Mouse (Mus musculus) limb, embryonic 10.5 days (tissue): ENCODE results near the gene Ccdc141. TPM values are rescaled to one million over a fixed set of nuclear protein-coding genes. Genes with fewer than 3 reads are reported as not detected.

Experiments used
- DNase-seq: peaks from one replicate; pipeline ENCODE4 v3.0.0-alpha.2; 2017; ENCODE audit warnings: low spot score
- H3K27ac ChIP-seq: fragments of 300-500 bp; sonication (generic); 2 replicates; pipeline ENCODE4 v1.5.1; 2016; ENCODE audit warnings: mild to moderate bottlenecking
- H3K27me3 ChIP-seq: fragments of 300-500 bp; sonication (generic); 2 replicates; pipeline ENCODE4 v1.6.1; 2016; ENCODE audit warnings: low read depth, mild to moderate bottlenecking; ENCODE audit not compliant: poor library complexity, severe bottlenecking
- H3K36me3 ChIP-seq: fragments of 300-500 bp; sonication (generic); 2 replicates; pipeline ENCODE4 v1.6.1; 2016; ENCODE audit warnings: mild to moderate bottlenecking, moderate library complexity
- H3K4me1 ChIP-seq: fragments of 300-500 bp; sonication (generic); 2 replicates; pipeline ENCODE4 v1.6.1; 2016
- H3K4me3 ChIP-seq: fragments of 300-500 bp; sonication (generic); 2 replicates; pipeline ENCODE4 v1.5.1; 2016; ENCODE audit warnings: mild to moderate bottlenecking, moderate library complexity
- H3K9me3 ChIP-seq: fragments of 300-500 bp; sonication (generic); replicated peaks from 2 replicates; pipeline ENCODE4 v1.6.1; 2016; ENCODE audit warnings: mild to moderate bottlenecking
- WGBS: fragments of 180-500 bp; shearing (Covaris S2); methylation state at CpG from one replicate; pipeline ENCODE4 v1.1.7; 2016; 5-methylcytosine and 5-hydroxymethylcytosine counted together
- polyA plus RNA-seq: library from polyadenylated mRNA; unstranded; fragments of >200 nt; fragmentation: Nextera tagmentation; extraction: Ambion mirVana; gene quantifications from 2 replicates; pipeline ENCODE4 v1.2.1, GENCODE M21; 2016

Ccdc141 gene
- polyA plus RNA-seq, 1 experiment from 2014 or later = 4.4 TPM

- H3K9me3 ChIP-seq = no peaks in the 10 kb centered on the region
- H3K4me3 ChIP-seq = no peak overlapping the region
- H3K27ac ChIP-seq = no peak overlapping the region
- no peaks in the 10 kb centered on the region for H3K36me3 ChIP-seq
- no peak for DNase-seq
- no peaks in the 10 kb centered on the region for H3K27me3 ChIP-seq
- 70% methylated on average over 5 of the region's 5 CpGs for WGBS
- no peaks in the 10 kb centered on the region for H3K4me1 ChIP-seq
Measured at GRCm38 (mm10) chr2:77011981-77012380, 158.5 kb downstream of the Ccdc141 start.

- Histone ChIP-seq H3K4me1 (no peaks in the 10 kb centered on the region), H3K9me3 (no peaks in the 10 kb centered on the region), H3K27ac (no peak overlapping the region), H3K36me3 (no peaks in the 10 kb centered on the region), H3K27me3 (no peaks in the 10 kb centered on the region), H3K4me3 (no peak overlapping the region)
- no peak for DNase-seq
- WGBS = 86% methylated on average over 7 of the region's 7 CpGs
Measured at GRCm38 (mm10) chr2:77007015-77007414, 163.4 kb downstream of the Ccdc141 start.

DNA sequence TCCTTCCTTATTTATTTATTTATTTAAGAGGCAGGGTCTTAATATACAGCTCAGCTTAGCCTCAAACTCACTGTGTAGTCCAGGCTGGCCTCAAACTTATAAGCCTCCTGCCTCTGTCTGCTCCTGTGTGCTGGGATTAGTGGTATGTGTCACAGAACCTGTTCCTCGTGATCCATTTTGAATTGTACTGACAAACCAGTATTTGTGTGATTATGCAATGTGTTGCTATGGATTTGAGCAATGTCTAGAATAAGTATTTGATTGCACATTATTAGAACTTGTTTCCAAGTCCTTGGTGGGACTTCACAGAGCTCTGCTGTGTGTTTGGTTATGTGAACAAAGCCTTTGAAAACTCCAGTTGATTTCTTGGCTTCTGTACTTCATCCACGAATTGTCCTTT is 167.3 kb downstream of the Ccdc141 start:
- Histone ChIP-seq H3K36me3 (no peaks in the 10 kb centered on the region), H3K27ac (no peak overlapping the region), H3K4me1 (no peaks in the 10 kb centered on the region), H3K4me3 (no peak overlapping the region), H3K27me3 (no peaks in the 10 kb centered on the region), H3K9me3 (no peaks in the 10 kb centered on the region)
- DNase-seq = no peak
- WGBS = 83% methylated on average over 2 of the region's 2 CpGs

GRCm38 (mm10) chr2:76998351-76998750 is 172.1 kb downstream of the Ccdc141 start:
- Histone ChIP-seq H3K36me3 (no peaks in the 10 kb centered on the region), H3K4me3 (no peak overlapping the region), H3K9me3 (no peaks in the 10 kb centered on the region), H3K27me3 (no peaks in the 10 kb centered on the region), H3K4me1 (no peaks in the 10 kb centered on the region), H3K27ac (no peak overlapping the region)
- 79% methylated on average over 5 of the region's 5 CpGs for WGBS
- no peak for DNase-seq

GRCm38 (mm10) chr2:76992493-76993201 is 177.8 kb downstream of the Ccdc141 start:
- 64% methylated on average over 5 of the region's 5 CpGs for WGBS
- H3K4me3 ChIP-seq = no peak overlapping the region
- H3K4me1 ChIP-seq = no peaks in the 10 kb centered on the region
- no peak overlapping the region for H3K27ac ChIP-seq
- no peaks in the 10 kb centered on the region for H3K36me3 ChIP-seq
- no peaks in the 10 kb centered on the region for H3K27me3 ChIP-seq
- no peak for DNase-seq
- H3K9me3 ChIP-seq = no peaks in the 10 kb centered on the region

- Histone ChIP-seq H3K4me3 (no peak overlapping the region), H3K9me3 (no peaks in the 10 kb centered on the region), H3K27me3 (no peaks in the 10 kb centered on the region), H3K4me1 (no peaks in the 10 kb centered on the region), H3K27ac (no peak overlapping the region), H3K36me3 (no peaks in the 10 kb centered on the region)
- DNase-seq = no peak
- WGBS = 91% methylated on average over 4 of the region's 4 CpGs
Measured at GRCm38 (mm10) chr2:76987317-76987716, 183.1 kb downstream of the Ccdc141 start.

DNA sequence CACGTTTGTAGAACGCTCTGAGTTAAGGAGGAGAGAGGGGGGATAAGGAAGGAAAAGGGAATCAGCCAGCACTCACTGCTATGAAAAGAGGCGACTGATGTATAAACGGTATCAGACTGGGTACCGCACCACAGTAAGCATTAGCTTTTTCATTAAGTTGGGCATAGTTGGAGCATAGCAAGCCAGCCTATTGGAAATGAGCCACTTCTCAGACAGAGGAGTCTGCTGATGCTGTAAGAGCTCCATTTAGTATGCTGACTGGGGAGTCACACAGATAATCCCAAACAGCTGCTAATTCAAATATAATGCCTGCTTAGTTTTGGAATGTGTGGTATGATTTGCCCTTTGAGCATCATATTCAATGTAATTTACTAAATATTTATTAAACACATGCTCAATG is 186.1 kb downstream of the Ccdc141 start:
- H3K27me3 ChIP-seq = no peaks in the 10 kb centered on the region
- WGBS = 92% methylated on average over 5 of the region's 5 CpGs
- no peak overlapping the region for H3K27ac ChIP-seq
- H3K9me3 ChIP-seq = no peaks in the 10 kb centered on the region
- no peak for DNase-seq
- no peaks in the 10 kb centered on the region for H3K4me1 ChIP-seq
- no peak overlapping the region for H3K4me3 ChIP-seq
- no peaks in the 10 kb centered on the region for H3K36me3 ChIP-seq

GRCm38 (mm10) chr2:76983601-76984000 is 186.8 kb downstream of the Ccdc141 start:
- Histone ChIP-seq H3K27ac (no peak overlapping the region), H3K36me3 (no peaks in the 10 kb centered on the region), H3K9me3 (no peaks in the 10 kb centered on the region), H3K27me3 (no peaks in the 10 kb centered on the region), H3K4me3 (no peak overlapping the region), H3K4me1 (no peaks in the 10 kb centered on the region)
- 45% methylated on average over 5 of the region's 5 CpGs for WGBS
- DNase-seq = no peak

DNA sequence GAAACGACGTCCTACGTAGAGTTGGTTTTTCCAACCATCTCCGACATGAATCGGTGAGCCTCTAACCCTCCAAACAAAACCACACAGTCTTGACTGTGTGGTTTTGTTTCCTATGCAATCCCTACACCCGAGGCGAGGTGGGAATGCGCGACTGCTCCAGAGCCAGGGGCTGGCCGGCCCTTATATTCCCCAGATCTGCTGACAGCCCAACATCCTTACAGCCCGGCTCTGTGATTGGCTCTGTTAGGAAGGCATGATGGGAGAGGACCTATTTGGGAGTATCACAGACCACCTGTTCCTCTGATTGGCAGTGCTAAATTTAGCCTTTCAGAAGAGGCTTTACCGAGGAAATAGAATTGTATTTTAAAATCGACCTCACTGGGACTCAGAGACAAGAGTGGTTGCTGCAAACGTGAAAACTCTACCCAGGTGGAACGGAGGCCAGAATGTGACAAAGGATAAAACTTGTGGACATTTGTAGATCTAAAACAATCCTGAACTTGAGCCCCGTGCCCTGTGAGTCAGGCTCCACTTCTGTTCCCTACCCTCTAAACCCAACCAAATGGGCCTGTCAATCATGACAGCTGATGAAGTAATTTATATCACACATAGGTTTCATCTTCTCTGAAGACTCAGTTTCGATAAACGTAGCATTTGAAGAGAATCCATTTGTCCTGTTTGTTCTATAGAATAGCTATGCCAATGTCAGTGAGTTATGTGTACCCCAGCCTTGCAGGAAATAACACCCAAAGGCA is 187.9 kb downstream of the Ccdc141 start, which contains the start of gene Ttn:
Ttn (minus strand) TSS at position 157 of the 755 bp plus-strand sequence.
- no peaks in the 10 kb centered on the region for H3K36me3 ChIP-seq
- H3K4me1 ChIP-seq = no peaks in the 10 kb centered on the region
- 82% methylated on average over 18 of the region's 18 CpGs for WGBS
- no peak within 1 kb of the TSS for H3K27ac ChIP-seq
- H3K27me3 ChIP-seq = no peaks in the 10 kb centered on the region
- no peak for DNase-seq
- H3K4me3 ChIP-seq = no peak within 1 kb of the TSS
- H3K9me3 ChIP-seq = no peaks in the 10 kb centered on the region

GRCm38 (mm10) chr2:76981717-76982116 is 188.7 kb downstream of the Ccdc141 start:
- Histone ChIP-seq H3K27ac (no peak overlapping the region), H3K4me1 (no peaks in the 10 kb centered on the region), H3K9me3 (no peaks in the 10 kb centered on the region), H3K36me3 (no peaks in the 10 kb centered on the region), H3K27me3 (no peaks in the 10 kb centered on the region), H3K4me3 (no peak overlapping the region)
- no peak for DNase-seq
- WGBS = 86% methylated on average over 5 of the region's 5 CpGs

DNA sequence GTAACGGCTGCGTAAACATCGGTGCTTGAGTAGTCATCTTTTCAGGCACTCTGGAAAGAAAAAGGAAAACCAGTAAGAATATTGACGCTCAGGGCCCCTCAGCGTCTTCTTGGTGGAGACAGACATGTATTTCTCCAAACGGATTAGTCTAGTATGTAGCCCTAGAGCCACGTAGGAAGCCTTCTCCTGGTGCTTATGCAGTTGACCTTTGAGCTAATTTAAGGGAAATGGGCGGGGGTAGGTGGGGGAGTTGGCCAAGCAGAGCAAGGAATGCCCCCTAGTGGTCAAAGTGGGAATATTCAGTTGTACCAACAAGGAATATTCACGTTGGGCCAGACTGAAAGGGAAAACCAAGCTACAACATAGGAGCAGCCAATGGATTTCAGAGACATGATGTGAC is 190.3 kb downstream of the Ccdc141 start:
- no peak for DNase-seq
- Histone ChIP-seq H3K36me3 (no peaks in the 10 kb centered on the region), H3K9me3 (no peaks in the 10 kb centered on the region), H3K27ac (no peak overlapping the region), H3K4me1 (no peaks in the 10 kb centered on the region), H3K4me3 (no peak overlapping the region), H3K27me3 (no peaks in the 10 kb centered on the region)
- WGBS = 55% methylated on average over 9 of the region's 9 CpGs

- no peak overlapping the region for H3K27ac ChIP-seq
- no peak for DNase-seq
- H3K4me1 ChIP-seq = no peaks in the 10 kb centered on the region
- H3K9me3 ChIP-seq = no peaks in the 10 kb centered on the region
- H3K36me3 ChIP-seq = no peaks in the 10 kb centered on the region
- H3K27me3 ChIP-seq = no peaks in the 10 kb centered on the region
- WGBS = 82% methylated on average over 6 of the region's 6 CpGs
- no peak overlapping the region for H3K4me3 ChIP-seq
Measured at GRCm38 (mm10) chr2:76977650-76978049, 192.8 kb downstream of the Ccdc141 start.

DNA sequence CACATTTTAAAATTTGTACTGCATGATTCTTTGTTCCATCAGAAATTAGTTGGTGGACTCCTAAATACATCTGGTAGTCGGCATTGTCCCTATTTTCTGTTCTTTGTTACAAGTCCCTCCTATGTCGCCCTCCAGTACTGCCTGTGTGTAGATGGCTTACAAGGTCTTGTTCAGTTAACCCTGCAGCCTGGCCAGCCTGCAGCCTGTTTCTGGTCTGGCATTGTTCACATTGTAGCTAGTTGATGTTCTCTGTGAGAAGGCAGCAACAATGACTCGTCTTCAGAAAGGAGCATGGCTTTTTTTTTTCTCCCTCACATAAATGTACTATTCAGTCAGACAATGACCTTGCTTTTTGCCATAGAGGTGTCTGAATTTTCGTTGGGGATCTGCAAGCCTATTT is 198.4 kb downstream of the Ccdc141 start:
- Histone ChIP-seq H3K36me3 (no peaks in the 10 kb centered on the region), H3K4me1 (no peaks in the 10 kb centered on the region), H3K27ac (no peak overlapping the region), H3K27me3 (no peaks in the 10 kb centered on the region), H3K4me3 (no peak overlapping the region), H3K9me3 (no peaks in the 10 kb centered on the region)
- WGBS = 80% methylated on average over 4 of the region's 4 CpGs
- no peak for DNase-seq
